Mouse (Mus musculus): ENCODE data around the gene Card6. TPM values are rescaled to one million over a fixed set of nuclear protein-coding genes. Genes with fewer than 3 reads are reported as not detected.
A peak's percentile ranks its signal among the peaks of the same experiment; 100 is the strongest.
"Not testable (repeated sequence)": the region's sequence is repeated elsewhere in the genome, so short reads cannot be mapped to it uniquely, and the experiment has no call there.

Gene Card6
- polyA plus RNA-seq, 1 experiment from 2014 or later: 5.0 TPM

DNA sequence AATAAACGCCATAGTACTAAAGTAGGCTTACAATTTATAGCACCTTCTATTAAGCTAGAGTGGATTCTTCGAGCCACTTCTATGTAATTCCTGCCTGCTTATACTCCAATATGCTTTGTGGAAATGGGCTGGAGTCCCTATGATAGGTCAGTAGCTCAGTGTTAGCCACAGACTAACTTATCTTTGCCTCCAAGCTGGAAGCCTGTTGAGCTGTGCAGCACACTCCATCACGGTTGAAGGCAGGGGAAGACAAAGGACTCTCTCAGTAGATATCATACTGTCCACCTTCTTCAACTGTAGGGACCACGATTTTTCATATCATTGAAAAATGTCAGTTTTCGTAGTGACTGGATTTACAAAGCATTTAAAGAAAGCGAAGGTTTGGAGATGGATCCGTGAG lies 31.5 kb upstream of the Card6 start:
- no peaks in the 10 kb centered on the region for H3K36me3 ChIP-seq (ENCODE audit: inconsistent target)
- WGBS (ENCODE audit: missing documents): 91% methylated on average over 7 of the region's 7 CpGs
- H3K79me2 ChIP-seq (ENCODE audit: inconsistent target): peaks cover 8% of the 10 kb centered on the region
- no peak overlapping the region for H3K27ac ChIP-seq
- no peak overlapping the region for H3K4me3 ChIP-seq (ENCODE audit: inconsistent target)

DNA sequence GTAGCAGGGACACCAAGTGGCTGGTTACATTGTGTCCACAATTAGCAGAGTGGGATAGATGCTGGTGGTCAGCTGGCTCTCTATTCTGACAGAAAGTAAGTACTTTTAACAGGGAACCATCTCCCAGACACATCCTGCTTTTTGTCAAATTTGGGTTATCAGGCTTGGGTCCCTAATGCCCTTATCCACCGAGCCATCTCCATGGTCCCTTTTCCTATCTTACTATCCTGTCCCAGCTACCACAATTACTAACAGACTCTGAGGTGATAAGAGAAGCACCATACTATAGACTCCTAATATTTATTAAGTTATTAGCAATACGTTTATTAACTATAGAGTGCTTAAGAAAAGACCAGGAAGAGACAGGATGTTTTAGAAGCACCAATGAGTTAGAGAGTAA lies 31.0 kb upstream of the Card6 start:
- H3K27ac ChIP-seq: no peak overlapping the region

DNA sequence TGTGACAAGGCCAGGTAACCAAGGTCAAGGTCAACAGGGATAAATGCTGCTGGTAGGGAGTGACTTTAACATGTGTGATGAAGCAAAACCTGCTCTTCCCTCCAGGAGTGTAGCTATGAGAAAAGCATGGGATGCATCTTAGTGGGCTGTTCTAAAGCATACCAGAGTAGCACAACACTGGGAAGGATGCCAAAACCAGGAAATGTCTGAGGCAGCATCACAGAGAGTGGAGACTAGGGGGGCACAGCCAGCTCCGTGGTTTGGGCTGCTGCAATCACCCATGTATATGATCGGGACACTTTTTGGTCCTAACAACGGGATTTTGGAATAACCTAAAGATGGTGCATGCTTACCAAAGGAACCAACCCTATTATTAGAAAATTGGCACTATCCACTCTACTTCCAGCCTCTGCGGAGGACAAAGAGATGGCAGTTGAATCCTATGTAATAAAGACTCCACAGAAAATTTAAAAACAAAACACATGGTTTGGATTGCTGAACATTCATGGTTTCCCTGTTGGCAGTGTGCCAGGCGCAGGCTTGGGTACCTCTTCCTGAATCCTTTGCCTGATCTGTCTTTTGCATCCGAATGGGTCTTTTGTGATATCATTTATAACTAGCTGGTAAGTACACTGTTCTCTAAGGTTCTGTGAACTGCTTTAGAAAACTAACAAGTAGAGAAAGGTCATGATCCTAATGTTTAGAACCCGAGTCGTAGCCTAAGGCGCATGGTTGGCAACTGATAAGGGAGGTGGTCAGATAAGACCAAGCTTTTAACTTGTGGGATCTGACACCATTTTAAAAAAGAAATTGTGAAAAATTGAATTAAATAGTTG lies 29.9 kb upstream of the Card6 start:
- H3K79me2 ChIP-seq (ENCODE audit: inconsistent target): no peaks in the 10 kb centered on the region
- no peaks in the 10 kb centered on the region for H3K36me3 ChIP-seq (ENCODE audit: inconsistent target)
- H3K4me3 ChIP-seq (ENCODE audit: inconsistent target): no peak overlapping the region
- no peak overlapping the region for H3K27ac ChIP-seq
- 76% methylated on average over 9 of the region's 9 CpGs for WGBS (ENCODE audit: missing documents)

More for the DNA sequence above, 31.0 kb upstream of the Card6 start:
- H3K4me3 ChIP-seq (ENCODE audit: inconsistent target): no peak overlapping the region
- 100% methylated on average over 2 of the region's 2 CpGs for WGBS (ENCODE audit: missing documents)
- peaks cover 3% of the 10 kb centered on the region for H3K79me2 ChIP-seq (ENCODE audit: inconsistent target)
- no peaks in the 10 kb centered on the region for H3K36me3 ChIP-seq (ENCODE audit: inconsistent target)

DNA sequence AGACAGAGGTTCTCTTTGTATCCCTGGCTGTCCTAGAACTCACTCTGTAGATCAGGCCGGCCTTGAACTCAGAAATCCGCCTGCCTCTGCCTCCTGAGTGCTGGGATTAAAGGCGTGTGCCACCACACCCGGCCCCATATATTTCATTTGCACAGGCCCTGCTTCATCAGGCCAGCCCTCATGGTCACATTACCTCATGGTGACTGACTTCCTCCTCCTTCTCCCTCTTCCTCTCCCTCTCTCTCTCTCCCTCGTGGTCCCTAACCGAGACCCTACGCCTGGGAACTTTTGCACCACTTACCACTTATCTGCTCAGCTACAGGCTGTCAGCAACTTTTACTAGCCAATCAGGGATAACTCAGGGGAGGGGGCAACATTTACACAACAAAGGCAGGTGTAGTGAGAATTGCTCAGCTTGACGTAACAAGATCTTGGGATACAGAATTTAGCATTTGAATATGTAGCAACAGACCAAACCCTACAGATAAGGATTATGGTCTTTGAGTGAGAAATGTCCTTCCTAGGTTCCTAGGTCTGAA lies 26.7 kb upstream of the Card6 start:
- Histone ChIP-seq H3K36me3 (ENCODE audit: inconsistent target) (no peaks in the 10 kb centered on the region), H3K79me2 (ENCODE audit: inconsistent target) (no peaks in the 10 kb centered on the region), H3K4me3 (ENCODE audit: inconsistent target) (no peak overlapping the region), H3K27ac (no peak overlapping the region)
- 66% methylated on average over 8 of the region's 8 CpGs for WGBS (ENCODE audit: missing documents)

DNA sequence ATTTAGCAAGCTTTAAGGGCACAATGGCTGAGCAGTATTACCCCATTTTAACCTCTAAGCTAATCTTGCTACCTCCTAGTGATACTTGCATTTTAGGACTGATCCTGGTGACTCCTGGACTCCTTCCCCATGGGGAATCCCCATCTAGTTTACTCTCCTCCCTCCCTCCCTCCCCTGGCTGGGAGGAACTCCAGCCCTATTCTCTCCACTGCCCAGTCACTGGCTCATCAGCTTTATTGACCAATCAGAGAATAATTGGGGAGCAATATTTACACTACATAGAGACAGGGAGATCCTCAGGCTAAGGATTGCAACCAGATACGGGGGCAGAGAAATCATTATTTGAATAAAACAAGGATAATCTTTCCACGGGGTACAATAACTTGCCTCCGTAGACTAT lies 25.8 kb upstream of the Card6 start:
- Histone ChIP-seq H3K27ac (no peak overlapping the region), H3K4me3 (ENCODE audit: inconsistent target) (no peak overlapping the region), H3K79me2 (ENCODE audit: inconsistent target) (no peaks in the 10 kb centered on the region), H3K36me3 (ENCODE audit: inconsistent target) (no peaks in the 10 kb centered on the region)
- WGBS (ENCODE audit: missing documents): 93% methylated on average over 3 of the region's 3 CpGs

DNA sequence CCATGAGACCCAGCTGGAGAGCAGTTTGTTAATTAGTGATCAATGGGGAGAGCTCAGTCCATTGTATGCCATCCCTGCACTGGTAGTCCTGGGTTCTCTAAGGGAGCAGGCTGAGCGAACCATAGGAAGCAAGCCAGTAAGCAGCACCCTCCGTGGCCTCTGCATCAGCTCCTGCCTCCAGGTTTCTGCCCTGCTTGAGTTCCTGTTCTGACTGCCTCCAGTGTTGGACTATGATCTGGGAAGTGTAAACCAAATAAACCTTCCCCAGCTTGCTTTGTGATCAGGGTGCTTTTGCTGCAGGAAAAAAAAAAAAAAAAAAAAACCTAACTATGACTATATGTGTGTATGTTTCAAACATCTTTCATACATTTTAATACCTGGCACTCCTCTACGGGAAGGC lies 25.0 kb upstream of the Card6 start:
- no peak overlapping the region for H3K27ac ChIP-seq
- H3K36me3 ChIP-seq (ENCODE audit: inconsistent target): no peaks in the 10 kb centered on the region
- WGBS (ENCODE audit: missing documents): 92% methylated on average over 2 of the region's 3 CpGs
- no peaks in the 10 kb centered on the region for H3K79me2 ChIP-seq (ENCODE audit: inconsistent target)
- H3K4me3 ChIP-seq (ENCODE audit: inconsistent target): no peak overlapping the region

DNA sequence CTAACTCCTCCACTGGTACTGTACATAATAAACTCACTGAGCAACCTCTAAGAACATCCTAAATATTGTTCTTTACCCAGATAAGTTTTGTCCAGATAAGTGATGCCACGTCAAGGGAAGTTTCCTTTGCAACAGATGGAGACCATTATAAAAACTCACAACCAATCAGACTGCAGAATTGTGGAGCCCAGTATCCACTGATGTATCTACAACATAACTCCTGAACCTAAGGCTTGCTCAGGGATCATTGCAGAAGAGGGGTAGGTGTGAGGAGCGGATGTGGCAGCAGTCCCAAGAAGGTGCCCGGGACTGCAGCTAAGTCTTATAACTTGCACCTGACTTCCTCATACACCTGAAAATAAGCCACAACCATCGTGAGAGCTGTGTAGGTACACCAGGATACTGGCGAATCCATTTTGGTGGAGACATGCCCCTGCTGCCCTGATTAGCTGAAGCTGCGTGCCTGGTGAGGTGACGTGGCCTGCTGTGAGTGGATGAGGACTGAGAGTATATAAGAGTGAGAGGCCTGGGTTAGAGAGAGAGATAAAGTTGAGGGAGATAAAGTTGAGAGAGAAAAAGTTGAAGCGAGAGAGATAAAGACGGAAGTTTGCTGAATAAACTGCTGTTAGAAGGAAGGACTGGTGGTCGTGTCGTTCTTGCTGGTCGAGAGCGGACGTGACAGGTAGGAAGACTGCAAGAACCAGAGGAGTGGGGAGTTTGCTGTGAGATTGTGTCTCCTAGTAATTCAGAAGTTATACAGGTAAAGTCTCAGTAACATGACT lies 22.7 kb upstream of the Card6 start:
- H3K79me2 ChIP-seq (ENCODE audit: inconsistent target); H3K4me3 ChIP-seq (ENCODE audit: inconsistent target); H3K27ac ChIP-seq; H3K36me3 ChIP-seq (ENCODE audit: inconsistent target): not testable (repeated sequence)
- WGBS (ENCODE audit: missing documents): 92% methylated on average over 11 of the region's 14 CpGs

DNA sequence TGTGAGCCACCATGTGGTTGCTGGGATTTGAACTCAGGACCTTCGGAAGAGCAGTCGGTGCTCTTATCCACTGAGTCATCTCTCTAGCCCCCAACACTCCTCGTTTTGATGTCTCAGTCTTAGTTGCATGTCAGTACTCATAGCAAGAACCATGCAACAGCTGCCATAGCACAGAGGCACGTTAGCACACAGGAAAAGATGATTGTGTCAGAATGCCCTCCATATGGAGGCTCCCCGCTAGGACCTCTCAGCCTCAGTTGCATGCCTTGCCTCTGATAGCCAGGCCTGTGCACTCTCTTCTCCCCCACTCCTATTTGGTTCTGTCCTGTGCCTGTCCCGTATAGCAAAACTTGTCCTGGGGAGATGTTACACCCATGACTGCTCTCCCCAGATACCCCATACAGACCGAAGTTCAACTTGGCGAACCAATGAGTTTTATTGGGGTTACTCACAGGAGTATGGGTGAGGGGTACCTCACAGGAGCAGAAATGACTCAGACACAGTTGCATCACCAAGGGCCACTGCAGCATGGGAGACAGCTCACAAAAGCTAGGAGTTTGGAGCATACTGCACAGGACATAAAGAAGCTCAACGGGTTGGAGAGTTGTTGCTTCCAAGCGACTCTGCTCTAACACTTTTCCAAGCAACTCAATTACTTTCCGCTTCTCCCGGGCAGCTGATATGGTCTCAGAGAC lies 20.9 kb upstream of the Card6 start:
- H3K4me3 ChIP-seq (ENCODE audit: inconsistent target): no peak overlapping the region
- H3K79me2 ChIP-seq (ENCODE audit: inconsistent target): no peaks in the 10 kb centered on the region
- WGBS (ENCODE audit: missing documents): 82% methylated on average over 12 of the region's 12 CpGs
- H3K36me3 ChIP-seq (ENCODE audit: inconsistent target): no peaks in the 10 kb centered on the region
- no peak overlapping the region for H3K27ac ChIP-seq

DNA sequence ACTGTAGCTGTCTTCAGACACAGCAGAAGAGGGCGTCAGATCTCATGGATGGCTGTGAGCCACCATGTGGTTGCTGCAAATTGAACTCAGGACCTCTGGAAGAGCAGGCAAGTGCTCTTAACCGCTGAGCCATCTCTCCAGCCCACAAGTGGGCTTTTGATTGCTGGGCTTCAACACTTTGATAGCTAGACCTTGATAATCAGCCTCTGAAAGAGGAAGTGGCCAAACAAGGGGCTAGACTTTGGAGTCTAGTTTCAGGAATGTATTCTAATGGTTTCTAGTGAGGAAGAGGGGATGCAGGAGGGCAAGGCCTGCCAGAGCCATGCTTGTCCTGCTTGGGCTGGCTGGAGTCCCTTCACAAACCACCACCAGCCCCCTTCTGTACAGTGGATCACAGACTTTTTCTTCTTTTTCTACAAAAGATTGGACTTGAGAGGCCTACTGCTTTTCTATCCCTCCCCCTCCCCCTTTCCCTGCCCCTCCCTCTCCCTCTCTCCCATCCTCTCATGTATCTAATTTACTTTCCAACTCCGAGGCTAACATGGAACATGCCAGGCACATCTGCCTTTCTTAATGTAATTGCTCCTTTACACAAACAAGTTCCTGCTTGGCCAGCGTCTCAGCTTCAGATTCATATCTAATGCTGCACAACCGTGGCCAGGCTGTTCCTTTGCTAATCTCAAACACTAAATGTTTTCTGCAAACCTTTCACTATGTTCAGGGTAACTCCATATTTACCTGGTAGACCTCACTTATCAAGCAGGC lies 20.0 kb upstream of the Card6 start:
- H3K79me2 ChIP-seq (ENCODE audit: inconsistent target): no peaks in the 10 kb centered on the region
- WGBS (ENCODE audit: missing documents): 63% methylated on average over 5 of the region's 5 CpGs
- no peak overlapping the region for H3K4me3 ChIP-seq (ENCODE audit: inconsistent target)
- no peaks in the 10 kb centered on the region for H3K36me3 ChIP-seq (ENCODE audit: inconsistent target)
- H3K27ac ChIP-seq: no peak overlapping the region

DNA sequence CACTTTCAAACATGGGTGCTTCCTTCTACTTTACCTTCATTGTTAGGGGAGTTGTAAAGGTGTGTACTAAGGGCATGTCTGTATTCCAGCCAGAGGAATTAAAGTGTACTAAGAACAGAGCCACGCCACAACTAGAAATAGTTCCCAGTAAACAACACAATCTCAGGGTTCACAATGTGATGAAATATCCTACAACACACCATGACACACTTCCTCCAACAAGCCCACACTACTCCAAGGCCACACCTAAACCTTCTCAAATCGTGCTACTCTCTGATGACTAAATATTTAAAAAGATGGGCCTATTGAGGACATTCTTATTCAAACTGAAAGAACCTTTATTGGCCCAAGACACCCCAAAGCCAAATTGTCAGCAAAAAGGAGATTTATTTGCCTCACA lies 19.1 kb upstream of the Card6 start:
- H3K27ac ChIP-seq: peak overlapping the region; percentile 76
- no peaks in the 10 kb centered on the region for H3K79me2 ChIP-seq (ENCODE audit: inconsistent target)
- no peak overlapping the region for H3K4me3 ChIP-seq (ENCODE audit: inconsistent target)
- H3K36me3 ChIP-seq (ENCODE audit: inconsistent target): no peaks in the 10 kb centered on the region
- WGBS (ENCODE audit: missing documents): 58% methylated on average over 2 of the region's 2 CpGs

DNA sequence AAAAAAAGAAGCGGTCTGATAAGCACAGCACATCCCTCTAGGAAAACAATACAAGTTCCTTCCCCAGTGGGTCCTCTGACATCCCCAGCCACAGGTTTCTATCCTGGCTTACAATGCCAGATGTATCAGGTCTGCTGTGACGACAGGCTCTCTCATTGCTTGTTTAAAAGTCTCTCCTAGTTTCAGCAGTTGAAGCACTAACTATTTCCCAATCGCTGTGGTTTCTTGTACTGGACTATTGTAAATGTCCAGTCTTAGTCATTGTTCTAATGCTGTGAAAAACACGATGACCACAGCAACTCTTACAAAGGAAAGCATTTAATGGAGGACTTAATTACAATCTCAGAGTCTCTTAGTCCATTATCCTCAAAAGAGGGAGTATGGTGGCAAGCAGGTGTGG lies 18.1 kb upstream of the Card6 start:
- Histone ChIP-seq H3K79me2 (ENCODE audit: inconsistent target) (no peaks in the 10 kb centered on the region), H3K36me3 (ENCODE audit: inconsistent target) (peaks cover 2% of the 10 kb centered on the region; the same call in 1 of the 2 replicates), H3K4me3 (ENCODE audit: inconsistent target) (no peak overlapping the region), H3K27ac (peak overlapping the region; percentile 76)
- 36% methylated on average over 4 of the region's 4 CpGs for whole genome bisulfite sequencing (ENCODE audit: missing documents)

DNA sequence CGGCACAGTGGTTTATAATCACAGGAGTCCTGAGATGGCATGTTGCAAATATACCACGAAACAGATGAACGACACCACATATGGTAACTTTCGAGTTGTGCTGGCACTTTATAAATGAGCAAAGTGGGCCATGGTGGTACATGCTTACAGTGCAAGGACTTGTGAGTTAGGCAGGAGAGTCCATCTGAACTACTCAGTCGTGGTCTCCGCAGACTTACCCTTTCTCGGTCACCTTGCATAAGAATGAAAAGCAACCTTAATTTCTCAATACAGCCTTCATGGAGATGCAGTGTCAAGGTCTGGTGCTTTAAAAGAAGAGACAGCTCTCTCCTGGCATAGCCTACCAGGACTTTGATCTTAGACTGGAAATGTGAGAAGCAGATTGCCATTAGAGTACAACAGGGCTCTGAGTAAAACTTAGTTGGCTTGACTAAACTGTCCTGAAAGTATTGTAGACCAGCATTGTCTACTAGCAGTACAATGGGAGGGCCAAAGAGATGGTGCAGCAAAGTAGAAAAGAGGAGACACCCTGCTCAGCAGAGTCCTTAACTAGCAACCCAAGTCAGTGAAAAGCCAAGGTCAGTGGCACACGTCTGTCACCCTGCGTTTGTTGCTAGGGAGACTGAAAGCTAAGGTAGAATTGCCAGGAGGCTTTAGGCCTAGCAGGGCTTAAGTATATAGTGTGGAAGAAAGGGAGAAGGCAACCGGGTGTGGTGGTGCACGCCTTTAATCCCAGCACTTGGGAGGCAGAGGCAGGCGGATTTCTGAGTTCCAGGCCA lies 13.4 kb upstream of the Card6 start:
- 90% methylated on average over 12 of the region's 12 CpGs for WGBS (ENCODE audit: missing documents)
- Histone ChIP-seq H3K4me3 (ENCODE audit: inconsistent target) (no peak overlapping the region), H3K27ac (no peak overlapping the region), H3K36me3 (ENCODE audit: inconsistent target) (peaks cover 36% of the 10 kb centered on the region; the same call in 1 of the 2 replicates), H3K79me2 (ENCODE audit: inconsistent target) (peaks cover 29% of the 10 kb centered on the region)

DNA sequence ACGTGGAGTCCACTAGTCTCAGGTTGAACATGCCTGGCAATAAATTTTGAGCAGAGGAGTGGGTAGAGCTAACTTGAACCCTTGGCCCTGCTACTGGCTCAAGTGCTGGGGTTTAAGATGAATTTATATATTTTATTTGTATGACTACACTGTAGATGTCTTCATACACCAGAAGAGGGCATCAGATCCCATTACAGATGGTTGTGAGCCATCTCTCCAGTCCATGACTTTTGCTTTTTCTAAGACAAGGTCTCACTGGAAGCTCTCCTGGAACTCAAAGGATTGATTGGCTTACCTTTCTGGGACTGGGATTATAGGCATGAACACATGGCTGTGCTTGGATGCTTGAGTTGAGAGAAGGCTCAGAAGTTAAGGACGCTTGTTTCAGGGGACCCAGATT lies 11.4 kb upstream of the Card6 start:
- Histone ChIP-seq H3K27ac (no peak overlapping the region), H3K36me3 (ENCODE audit: inconsistent target) (peaks cover 36% of the 10 kb centered on the region; the same call in 1 of the 2 replicates), H3K4me3 (ENCODE audit: inconsistent target) (no peak overlapping the region), H3K79me2 (ENCODE audit: inconsistent target) (peaks cover 36% of the 10 kb centered on the region)
- 91% methylated on average over 2 of the region's 2 CpGs for WGBS (ENCODE audit: missing documents)

All from macrophage (primary cell).